Mouse (Mus musculus) heart, embryonic 15.5 days (tissue): ENCODE results near the gene Phactr1. TPM values are rescaled to one million over a fixed set of nuclear protein-coding genes. Genes with fewer than 3 reads are reported as not detected.

Experiments used
- ATAC-seq: fragments of 200-750 bp; cut with Nextera tagmentation; replicated peaks from 2 replicates; pipeline ENCODE4 v1.8.0; 2017; ENCODE audit warnings: low read depth, moderate TSS enrichment; ENCODE audit not compliant: insufficient number of reproducible peaks, insufficient read depth, low FRiP score
- H3K27ac ChIP-seq: fragments of 300-500 bp; sonication (generic); 2 replicates; pipeline ENCODE4 v1.5.1; 2015; ENCODE audit warnings: mild to moderate bottlenecking, inconsistent platforms
- H3K27me3 ChIP-seq: fragments of 300-500 bp; sonication (generic); 2 replicates; pipeline ENCODE4 v1.6.1; 2015; ENCODE audit warnings: inconsistent platforms
- H3K36me3 ChIP-seq: fragments of 300-500 bp; sonication (generic); 2 replicates; pipeline ENCODE4 v1.6.1; 2015; ENCODE audit warnings: mild to moderate bottlenecking, inconsistent platforms
- H3K4me1 ChIP-seq: fragments of 300-500 bp; sonication (generic); replicated peaks from 2 replicates; pipeline ENCODE4 v1.6.1; 2015; ENCODE audit warnings: inconsistent platforms
- H3K4me2 ChIP-seq: fragments of 300-500 bp; sonication (generic); 2 replicates; pipeline ENCODE4 v1.6.1; 2015; ENCODE audit warnings: inconsistent platforms, mild to moderate bottlenecking, moderate library complexity
- H3K4me3 ChIP-seq: fragments of 300-500 bp; sonication (generic); 2 replicates; pipeline ENCODE4 v1.5.1; 2015; ENCODE audit warnings: mild to moderate bottlenecking, inconsistent platforms
- H3K9ac ChIP-seq: fragments of 300-500 bp; sonication (generic); 2 replicates; pipeline ENCODE4 v1.6.1; 2015; ENCODE audit warnings: mild to moderate bottlenecking, inconsistent platforms
- H3K9me3 ChIP-seq: fragments of 300-500 bp; sonication (generic); replicated peaks from 2 replicates; pipeline ENCODE4 v1.6.1; 2016; ENCODE audit warnings: inconsistent platforms
- WGBS: fragments of 180-500 bp; shearing (Covaris S2); methylation state at CpG from one replicate; pipeline ENCODE4 v1.1.7; 2015; ENCODE audit warnings: mixed read lengths; 5-methylcytosine and 5-hydroxymethylcytosine counted together
- polyA plus RNA-seq: library from polyadenylated mRNA; unstranded; fragments of >200 nt; fragmentation: Nextera tagmentation; extraction: Ambion mirVana; gene quantifications from 2 replicates; pipeline ENCODE4 v1.2.1, GENCODE M21; 2015

Gene Phactr1
- polyA plus RNA-seq, 1 experiment from 2014 or later: 6.5 TPM

DNA sequence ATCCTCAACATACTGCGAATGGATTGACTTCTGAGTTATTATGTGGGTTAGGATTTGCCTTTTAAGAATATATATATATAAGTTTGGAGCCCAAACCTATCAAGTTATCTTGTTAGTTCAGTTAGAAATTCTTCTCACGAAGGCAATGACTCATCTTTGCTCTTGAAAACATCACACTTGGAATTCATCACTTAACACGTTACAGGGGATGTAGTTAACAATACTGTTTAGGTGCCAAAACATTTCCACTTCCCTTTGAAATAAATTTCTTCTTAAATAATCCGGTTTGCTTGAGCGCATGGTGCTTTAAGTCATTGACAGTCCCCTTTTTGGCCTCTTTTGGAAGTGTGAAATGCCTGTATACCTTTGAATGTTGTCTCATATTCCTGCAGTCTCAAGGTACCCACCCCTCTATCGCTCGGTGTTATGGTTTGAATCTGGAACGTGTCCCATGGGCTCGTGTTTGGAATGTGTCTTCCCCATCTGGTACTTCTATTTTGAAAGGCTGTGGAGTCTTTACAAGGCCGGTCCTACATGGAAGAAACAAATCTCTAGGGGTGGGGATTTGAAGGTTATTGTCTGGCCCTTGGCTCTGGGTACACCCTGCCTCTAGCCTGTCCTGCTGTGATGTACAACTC, 80.6 kb downstream of the Phactr1 start:
- H3K36me3 ChIP-seq: no peaks in the 10 kb centered on the region
- H3K4me3 ChIP-seq: no peak overlapping the region
- no peak for ATAC-seq
- no peaks in the 10 kb centered on the region for H3K9me3 ChIP-seq
- H3K9ac ChIP-seq: no peak overlapping the region
- H3K4me2 ChIP-seq: no peak overlapping the region
- H3K27ac ChIP-seq: no peak overlapping the region
- peaks cover 3% of the 10 kb centered on the region for H3K4me1 ChIP-seq
- 57% methylated on average over 10 of the region's 10 CpGs for WGBS
- no peaks in the 10 kb centered on the region for H3K27me3 ChIP-seq

DNA sequence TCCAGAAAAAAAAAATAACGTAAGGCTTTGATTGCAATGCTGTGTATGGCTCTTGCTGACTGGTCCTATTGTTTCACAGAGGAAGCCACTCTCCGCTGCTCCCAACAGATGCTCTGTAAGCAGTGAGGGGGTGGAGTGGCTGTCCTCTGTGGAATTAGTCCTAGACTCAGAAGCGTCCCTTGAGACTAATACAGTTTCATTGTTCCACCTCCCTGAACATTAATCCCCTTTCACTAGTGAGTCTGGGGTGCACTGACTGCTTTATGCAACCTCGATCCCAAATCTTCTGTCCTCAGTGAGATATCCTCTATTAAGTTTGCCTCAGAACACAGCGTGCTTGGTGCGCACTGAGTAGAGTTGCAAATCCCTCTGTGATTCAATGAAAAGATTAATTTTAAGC, 91.9 kb downstream of the Phactr1 start:
- Histone ChIP-seq H3K4me3 (no peak overlapping the region), H3K4me1 (no peaks in the 10 kb centered on the region), H3K9ac (no peak overlapping the region), H3K27ac (no peak overlapping the region), H3K9me3 (no peaks in the 10 kb centered on the region), H3K27me3 (no peaks in the 10 kb centered on the region), H3K4me2 (no peak overlapping the region), H3K36me3 (no peaks in the 10 kb centered on the region)
- WGBS: 68% methylated on average over 6 of the region's 6 CpGs
- ATAC-seq: no peak

DNA sequence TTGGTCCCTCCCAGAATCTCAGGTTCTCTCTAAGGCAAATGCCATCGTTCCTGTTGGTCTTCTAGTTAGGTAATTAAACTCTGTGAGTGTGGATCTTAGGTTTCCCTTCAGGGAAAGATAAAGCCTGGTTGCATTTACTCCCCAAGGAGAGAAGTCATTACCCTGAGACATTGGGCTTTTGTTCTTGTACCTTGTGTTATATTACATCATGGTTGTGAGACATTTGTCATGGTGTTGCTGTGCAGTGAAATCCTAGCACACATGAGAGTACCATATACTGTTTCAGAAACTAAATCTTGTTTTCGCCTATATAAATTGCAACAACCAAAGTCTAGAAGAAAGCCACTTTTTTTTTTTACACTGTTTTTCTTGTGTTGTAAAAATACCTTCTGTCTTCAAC, 93.6 kb downstream of the Phactr1 start:
- H3K9ac ChIP-seq: no peak overlapping the region
- H3K4me2 ChIP-seq: no peak overlapping the region
- no peaks in the 10 kb centered on the region for H3K4me1 ChIP-seq
- no peak overlapping the region for H3K27ac ChIP-seq
- no peaks in the 10 kb centered on the region for H3K27me3 ChIP-seq
- no peaks in the 10 kb centered on the region for H3K9me3 ChIP-seq
- no peak for ATAC-seq
- 59% methylated on average over 2 of the region's 2 CpGs for WGBS
- H3K36me3 ChIP-seq: no peaks in the 10 kb centered on the region
- H3K4me3 ChIP-seq: no peak overlapping the region

DNA sequence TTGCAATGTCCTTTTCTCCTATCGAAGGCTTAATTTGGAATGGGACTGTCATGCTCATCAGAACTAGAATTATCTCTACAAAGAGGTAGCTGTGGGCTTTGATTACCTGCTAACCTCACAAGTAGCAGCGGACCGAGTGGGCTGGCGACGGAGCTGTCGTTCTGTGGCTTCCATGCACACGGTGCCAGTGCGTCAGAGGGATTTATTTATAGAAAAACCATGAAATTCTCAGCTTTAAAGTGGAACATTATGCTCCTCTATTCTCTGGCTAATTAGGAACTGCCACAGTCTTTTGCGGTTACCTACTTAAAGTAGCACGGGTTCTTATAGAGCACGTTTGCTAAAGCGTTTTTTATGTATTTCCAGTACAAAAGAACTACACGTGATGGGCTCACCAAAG, 101.7 kb downstream of the Phactr1 start:
- WGBS: 78% methylated on average over 13 of the region's 13 CpGs
- H3K27ac ChIP-seq: no peak overlapping the region
- no peak overlapping the region for H3K4me3 ChIP-seq
- H3K27me3 ChIP-seq: no peaks in the 10 kb centered on the region
- ATAC-seq: no peak
- no peaks in the 10 kb centered on the region for H3K36me3 ChIP-seq
- no peak overlapping the region for H3K9ac ChIP-seq
- no peak overlapping the region for H3K4me2 ChIP-seq
- H3K9me3 ChIP-seq: no peaks in the 10 kb centered on the region
- H3K4me1 ChIP-seq: no peaks in the 10 kb centered on the region

DNA sequence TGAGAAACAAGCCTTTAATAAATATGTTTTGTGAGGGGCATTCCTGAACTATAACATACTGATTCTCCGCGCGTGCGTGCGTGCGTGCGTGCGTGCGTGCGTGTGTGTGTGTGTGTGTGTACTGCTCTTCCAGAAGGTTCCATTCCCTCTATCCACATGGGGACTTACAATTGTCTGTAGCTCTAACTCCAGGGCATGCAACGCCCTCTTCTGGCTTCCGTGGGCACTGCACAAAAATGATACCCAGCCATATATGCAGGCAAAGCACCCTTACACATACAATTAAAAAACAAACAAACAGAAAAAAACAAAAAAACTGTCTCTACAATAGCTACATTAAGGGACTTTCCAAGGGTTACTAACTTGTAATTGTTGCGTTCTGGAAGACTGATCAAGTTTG, 108.8 kb downstream of the Phactr1 start:
- H3K9ac ChIP-seq: no peak overlapping the region
- ATAC-seq: no peak
- 84% methylated on average over 13 of the region's 13 CpGs for WGBS

DNA sequence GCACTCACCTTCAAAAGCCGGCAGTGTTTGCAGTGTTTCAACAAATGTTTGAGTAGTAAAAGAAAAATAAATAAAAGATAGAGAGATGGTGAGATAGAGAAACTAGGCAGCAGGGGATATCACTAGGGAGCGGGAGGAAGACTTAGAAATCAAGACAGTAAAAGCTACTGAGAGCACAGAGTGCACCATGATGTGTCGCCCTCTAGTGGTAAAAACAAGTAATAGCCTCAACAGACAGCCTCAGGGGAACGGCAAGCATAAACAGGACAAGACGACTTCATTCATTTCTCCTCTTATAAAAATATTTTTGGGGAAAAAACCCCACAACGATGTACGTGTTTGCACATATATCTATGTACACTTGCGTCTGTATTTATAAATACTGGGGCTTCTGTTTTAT, 111.9 kb downstream of the Phactr1 start:
- Histone ChIP-seq H3K9ac (no peak overlapping the region), H3K4me3 (no peak overlapping the region), H3K9me3 (no peaks in the 10 kb centered on the region), H3K27me3 (no peaks in the 10 kb centered on the region), H3K4me1 (peaks cover 3% of the 10 kb centered on the region; the same call in 1 of the 2 replicates), H3K36me3 (no peaks in the 10 kb centered on the region), H3K4me2 (peak overlapping the region; percentile 42; the same call in 1 of the 2 replicates), H3K27ac (no peak overlapping the region)
- 19% methylated on average over 8 of the region's 8 CpGs for WGBS
- no peak for ATAC-seq

More for the DNA sequence above, 108.8 kb downstream of the Phactr1 start:
- Histone ChIP-seq H3K4me2 (no peak overlapping the region), H3K4me1 (peaks cover 3% of the 10 kb centered on the region; the same call in 1 of the 2 replicates), H3K27ac (no peak overlapping the region), H3K9me3 (no peaks in the 10 kb centered on the region), H3K27me3 (no peaks in the 10 kb centered on the region), H3K4me3 (no peak overlapping the region), H3K36me3 (no peaks in the 10 kb centered on the region)

DNA sequence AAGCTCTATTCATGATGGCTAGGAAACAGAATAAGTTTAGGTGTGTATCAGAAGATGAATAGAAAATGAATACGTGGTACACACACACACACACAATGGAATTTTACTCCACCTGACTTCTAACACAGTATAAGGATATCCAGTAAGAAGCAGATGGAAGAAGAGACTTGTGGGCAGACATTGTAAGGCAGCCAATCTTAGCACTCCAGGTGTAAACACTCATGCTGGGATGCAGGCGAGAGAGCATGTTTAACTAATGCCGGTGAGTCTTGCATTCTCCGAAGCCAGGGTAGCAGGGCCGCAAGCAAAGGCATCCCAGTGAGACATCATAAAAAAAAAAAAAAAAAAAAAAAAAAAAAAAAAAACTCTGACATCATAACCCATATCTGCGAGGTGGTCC, 120.1 kb downstream of the Phactr1 start:
- Histone ChIP-seq H3K4me2 (no peak overlapping the region), H3K27ac (no peak overlapping the region), H3K4me3 (no peak overlapping the region), H3K9me3 (no peaks in the 10 kb centered on the region), H3K9ac (no peak overlapping the region), H3K27me3 (no peaks in the 10 kb centered on the region), H3K4me1 (no peaks in the 10 kb centered on the region), H3K36me3 (no peaks in the 10 kb centered on the region)
- ATAC-seq: no peak
- 82% methylated on average over 6 of the region's 6 CpGs for WGBS

DNA sequence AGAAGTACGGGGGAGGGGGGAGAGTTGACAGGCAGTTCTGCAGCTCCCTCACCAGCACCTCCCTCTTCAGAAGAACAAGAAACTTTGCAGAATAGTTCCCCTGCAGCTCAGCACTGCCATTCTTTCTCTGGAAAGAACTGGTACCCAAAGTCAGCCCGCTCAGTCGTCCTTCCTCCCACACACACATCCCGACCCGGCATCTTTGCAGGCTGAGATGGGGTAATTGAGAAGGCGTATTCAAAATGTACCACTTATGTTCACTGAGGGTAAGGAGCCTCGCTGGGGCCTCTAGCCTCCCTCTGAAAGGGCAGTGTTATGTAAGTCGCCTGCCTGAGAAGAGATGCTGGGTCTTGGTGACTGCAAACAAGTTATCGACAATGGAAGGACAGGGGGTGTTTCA, 123.9 kb downstream of the Phactr1 start:
- WGBS: 51% methylated on average over 9 of the region's 9 CpGs
- ATAC-seq: no peak
- H3K36me3 ChIP-seq: no peaks in the 10 kb centered on the region

DNA sequence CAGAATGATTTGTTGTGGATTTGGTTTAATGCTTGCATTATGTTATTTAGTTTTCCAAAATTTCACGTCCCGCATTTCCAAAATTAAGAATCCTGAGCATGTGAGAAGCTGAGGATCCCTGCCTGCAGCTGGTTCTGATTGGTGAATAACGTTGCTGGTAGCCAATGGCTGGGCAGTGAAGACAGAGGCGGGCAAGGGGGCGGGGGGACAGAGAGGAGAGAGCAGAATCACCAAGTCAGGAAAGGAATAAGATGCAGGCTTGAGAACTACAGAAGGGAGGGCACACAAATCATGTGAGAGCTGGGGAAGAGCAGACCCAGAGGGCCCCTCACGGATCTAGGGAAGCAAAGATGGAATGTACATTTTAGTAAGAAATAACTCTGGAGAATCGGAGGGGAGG, 132.3 kb downstream of the Phactr1 start:
- Histone ChIP-seq H3K9me3 (no peaks in the 10 kb centered on the region), H3K4me3 (peak overlapping the region; percentile 26), H3K27ac (no peak overlapping the region), H3K27me3 (0 out of 2 replicates have a peak, but pooled peaks cover 3% of the 10 kb centered on the region), H3K9ac (no peak overlapping the region), H3K4me2 (peak overlapping the region; percentile 48), H3K4me1 (peaks cover 7% of the 10 kb centered on the region; the same call in 1 of the 2 replicates), H3K36me3 (no peaks in the 10 kb centered on the region)
- 14% methylated on average over 7 of the region's 7 CpGs for WGBS
- 0 out of 2 replicates have a peak, but pooled peaks have one; percentile 55 for ATAC-seq

More for the DNA sequence above, 123.9 kb downstream of the Phactr1 start:
- H3K27me3 ChIP-seq: no peaks in the 10 kb centered on the region
- H3K9ac ChIP-seq: no peak overlapping the region
- H3K4me3 ChIP-seq: no peak overlapping the region
- H3K27ac ChIP-seq: no peak overlapping the region
- H3K4me1 ChIP-seq: no peaks in the 10 kb centered on the region
- H3K4me2 ChIP-seq: no peak overlapping the region
- H3K9me3 ChIP-seq: no peaks in the 10 kb centered on the region

DNA sequence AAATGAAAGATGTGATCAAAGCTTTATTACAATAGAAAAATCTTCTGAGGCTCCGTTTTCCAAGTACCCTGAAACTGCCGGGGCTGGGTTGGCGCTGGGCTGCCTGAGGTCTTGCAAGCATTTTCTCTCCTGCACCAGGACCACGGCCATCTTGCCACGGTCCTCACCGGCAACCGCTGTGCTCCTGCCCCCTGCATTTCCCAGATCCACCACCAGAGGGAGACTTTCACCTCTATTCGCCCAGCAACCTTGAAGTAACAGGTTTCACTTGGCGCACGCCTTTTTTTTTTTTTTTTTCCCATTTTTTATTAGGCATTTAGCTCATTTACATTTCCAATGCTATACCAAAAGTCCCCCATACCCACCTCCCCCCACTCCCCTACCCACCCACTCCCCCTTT, 138.0 kb downstream of the Phactr1 start:
- no peak for ATAC-seq
- Histone ChIP-seq H3K27me3 (0 out of 2 replicates have a peak, but pooled peaks cover 3% of the 10 kb centered on the region), H3K9me3 (no peaks in the 10 kb centered on the region), H3K4me1 (peaks cover 11% of the 10 kb centered on the region; the same call in 1 of the 2 replicates), H3K36me3 (no peaks in the 10 kb centered on the region), H3K9ac (no peak overlapping the region), H3K27ac (no peak overlapping the region), H3K4me3 (no peak overlapping the region), H3K4me2 (no peak overlapping the region)
- WGBS: 49% methylated on average over 10 of the region's 10 CpGs

DNA sequence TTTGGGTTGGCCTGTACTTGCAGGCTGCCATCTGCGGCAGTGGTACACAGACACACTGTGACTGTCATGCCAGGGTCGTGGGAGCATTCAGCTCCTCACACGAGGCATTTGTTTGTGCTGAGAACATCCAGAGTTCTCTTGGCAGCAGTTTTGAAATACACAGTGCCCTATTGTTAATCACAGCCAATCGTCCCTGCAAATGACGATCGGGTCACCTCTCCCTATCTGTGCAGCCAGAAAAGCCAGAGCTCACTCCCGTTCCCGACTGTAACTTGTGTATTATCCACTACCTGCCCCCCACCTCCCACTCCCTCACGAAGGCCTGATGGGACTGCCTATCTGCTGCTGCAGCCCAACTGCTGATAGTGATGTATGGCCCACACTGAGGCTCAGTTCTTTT, 140.1 kb downstream of the Phactr1 start:
- no peak overlapping the region for H3K4me2 ChIP-seq
- no peaks in the 10 kb centered on the region for H3K36me3 ChIP-seq
- H3K4me1 ChIP-seq: 0 out of 2 replicates have a peak, but pooled peaks cover 9% of the 10 kb centered on the region
- no peak for ATAC-seq
- H3K27ac ChIP-seq: no peak overlapping the region
- no peak overlapping the region for H3K4me3 ChIP-seq
- H3K27me3 ChIP-seq: no peaks in the 10 kb centered on the region
- no peak overlapping the region for H3K9ac ChIP-seq
- no peaks in the 10 kb centered on the region for H3K9me3 ChIP-seq
- 37% methylated on average over 9 of the region's 9 CpGs for WGBS
